Mouse (Mus musculus) kidney, postnatal 25 days (tissue): ENCODE data around the gene Ccdc85c.

Experiments used
- DNase-seq, 2 experiments: peaks; one replicate each; pipeline ENCODE4 v3.0.0; 2021; ENCODE audit warnings: mixed read lengths in 2 of 2

Gene Ccdc85c

GRCm38 (mm10) chr12:108213090-108214041, 61.9 kb downstream of the Ccdc85c start:
- no peak for DNase-seq

GRCm38 (mm10) chr12:108212476-108212875, 62.7 kb downstream of the Ccdc85c start:
- peak in 1 of 2 experiments; percentile 37 for DNase-seq

GRCm38 (mm10) chr12:108212071-108212470, 63.2 kb downstream of the Ccdc85c start:
- peak in 1 of 2 experiments; percentile 40 for DNase-seq

- DNase-seq: no peak
These were observed 64.6 kb downstream of the Ccdc85c start for GRCm38 (mm10) chr12:108210623-108211022.

GRCm38 (mm10) chr12:108208726-108209438, 66.3 kb downstream of the Ccdc85c start:
- peak; percentile 77 to 86 for DNase-seq

GRCm38 (mm10) chr12:108208216-108208615, 67.0 kb downstream of the Ccdc85c start:
- no peak for DNase-seq

- peak; percentile 77 to 88 for DNase-seq
These were observed 68.6 kb downstream of the Ccdc85c start for GRCm38 (mm10) chr12:108206641-108207040.

GRCm38 (mm10) chr12:108204978-108205377, 70.2 kb downstream of the Ccdc85c start:
- peak in 1 of 2 experiments; percentile 27 for DNase-seq

GRCm38 (mm10) chr12:108203895-108204294, 71.3 kb downstream of the Ccdc85c start:
- DNase-seq: peak in 1 of 2 experiments; percentile 38

- peak in 1 of 2 experiments; percentile 7 for DNase-seq
These were observed 75.1 kb downstream of the Ccdc85c start for GRCm38 (mm10) chr12:108200094-108200493.

- no peak for DNase-seq
These were observed 76.8 kb downstream of the Ccdc85c start for GRCm38 (mm10) chr12:108198447-108198846.

- DNase-seq: no peak
These were observed 79.5 kb downstream of the Ccdc85c start for GRCm38 (mm10) chr12:108195761-108196160.

- DNase-seq: no peak
These were observed 81.3 kb downstream of the Ccdc85c start for GRCm38 (mm10) chr12:108193878-108194277.

- DNase-seq: no peak
These were observed 87.6 kb downstream of the Ccdc85c start for GRCm38 (mm10) chr12:108187541-108188091.

- no peak for DNase-seq
These were observed 93.5 kb downstream of the Ccdc85c start for GRCm38 (mm10) chr12:108181716-108182115.

GRCm38 (mm10) chr12:108179321-108180266, 95.6 kb downstream of the Ccdc85c start, which contains the start of gene Ccnk:
Gene Ccnk, plus strand, starts transcription at chr12:108179579.
- peak; percentile 100 for DNase-seq

- DNase-seq: no peak
These were observed 96.1 kb downstream of the Ccdc85c start, which contains the start of gene Setd3 for GRCm38 (mm10) chr12:108179246-108179320. Gene Setd3, minus strand, starts transcription at chr12:108179314.

- peak; percentile 36 to 69 for DNase-seq
These were observed 96.6 kb downstream of the Ccdc85c start for GRCm38 (mm10) chr12:108178331-108179245.

- DNase-seq: no peak
These were observed 98.9 kb downstream of the Ccdc85c start for GRCm38 (mm10) chr12:108176366-108176765.

- DNase-seq: peak in 1 of 2 experiments; percentile 24
These were observed 100.4 kb downstream of the Ccdc85c start for GRCm38 (mm10) chr12:108174606-108175505.
